Mouse (Mus musculus) liver, adult 2 months (tissue): ENCODE results near the gene Dpf3. TPM values are rescaled to one million over a fixed set of nuclear protein-coding genes. Genes with fewer than 3 reads are reported as not detected.

ENCODE experiments used
- DNase-seq: peaks from one replicate; pipeline ENCODE4 v3.0.0-alpha.2; 2011; ENCODE audit warnings: low read depth, low spot score; ENCODE audit errors: extremely low read depth
- H3K27ac ChIP-seq: fragments of 200-500 bp; replicated peaks from 2 replicates; pipeline ENCODE4 v1.5.1; 2012; ENCODE audit warnings: low read depth, mild to moderate bottlenecking, control low read depth, inconsistent platforms, low read length; ENCODE audit not compliant: insufficient read depth
- H3K27me3 ChIP-seq: fragments of 200-500 bp; 2 replicates; pipeline ENCODE4 v1.6.1; 2012; ENCODE audit warnings: mild to moderate bottlenecking, moderate library complexity, low read length, inconsistent platforms; ENCODE audit not compliant: control insufficient read depth, insufficient read depth
- H3K36me3 ChIP-seq: fragments of 200-500 bp; 2 replicates; pipeline ENCODE4 v1.6.1; 2012; ENCODE audit warnings: low read length, inconsistent platforms; ENCODE audit not compliant: control insufficient read depth, insufficient read depth
- H3K4me1 ChIP-seq: fragments of 200-500 bp; 2 replicates; pipeline ENCODE4 v1.6.1; 2011; ENCODE audit warnings: low read length; ENCODE audit not compliant: control insufficient read depth, insufficient read depth
- H3K4me3 ChIP-seq: fragments of 200-500 bp; 2 replicates; pipeline ENCODE4 v1.5.1; 2011; ENCODE audit warnings: low read depth, mild to moderate bottlenecking, control low read depth, low read length, moderate library complexity; ENCODE audit not compliant: insufficient read depth
- H3K79me2 ChIP-seq: fragments of 200-500 bp; 2 replicates; pipeline ENCODE4 v1.6.1; 2012; ENCODE audit warnings: inconsistent platforms, mild to moderate bottlenecking, low read length, moderate library complexity; ENCODE audit not compliant: control insufficient read depth, insufficient read depth
- H3K9ac ChIP-seq: fragments of 200-500 bp; 2 replicates; pipeline ENCODE4 v1.6.1; 2012; ENCODE audit warnings: low read depth, mild to moderate bottlenecking, control low read depth, inconsistent platforms, low read length
- CTCF ChIP-seq: fragments of 200-500 bp; IDR thresholded peaks from 2 replicates; pipeline ENCODE4 v1.5.1; 2011; ENCODE audit warnings: low read depth, low read length, control low read depth
- POLR2A ChIP-seq: fragments of 200-500 bp; IDR thresholded peaks from 2 replicates; pipeline ENCODE4 v1.6.1; 2011; ENCODE audit warnings: low read length, control low read depth; ENCODE audit not compliant: insufficient read depth; ENCODE audit errors: extremely low read depth
- whole genome bisulfite sequencing: fragments of 180-500 bp; shearing (Covaris S2); methylation state at CpG from one replicate; pipeline ENCODE4 v1.1.7; 2018; 5-methylcytosine and 5-hydroxymethylcytosine counted together
- polyA plus RNA-seq: library from polyadenylated mRNA; depleted of rRNA; stranded (reverse); fragments of >200 nt; gene quantifications from 2 replicates; pipeline ENCODE4 v1.2.3, GENCODE M21; 2012
- total RNA-seq: library from RNA; depleted of rRNA; stranded (reverse); fragments of >200 nt; gene quantifications from 2 replicates; pipeline ENCODE4 v1.2.3, GENCODE M21; 2014

Dpf3 gene
- total and polyA plus RNA-seq, 2 experiments, result 1.6 to 2.4 TPM

DNA sequence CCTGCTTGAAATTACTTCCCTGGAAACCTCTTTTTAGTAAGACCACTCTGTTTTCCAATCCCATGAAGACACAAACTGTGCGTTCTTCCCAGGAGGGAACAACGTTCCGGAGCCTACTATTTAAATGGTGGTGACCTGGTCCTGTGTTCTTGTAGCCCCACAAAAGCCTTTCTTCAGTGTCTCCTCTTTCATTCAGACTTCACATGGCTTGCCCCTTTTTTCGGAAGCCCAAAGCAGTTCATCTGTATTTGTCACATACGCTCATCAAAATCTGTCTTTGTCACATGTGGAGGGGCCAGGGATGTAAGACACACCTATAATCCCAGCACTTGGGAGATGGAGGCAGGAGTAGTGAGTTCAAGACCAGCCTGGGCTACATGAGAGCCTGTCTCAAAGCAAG lies 73.8 kb downstream of the Dpf3 start:
- Histone ChIP-seq H3K9ac (no peak overlapping the region), H3K4me3 (no peak overlapping the region), H3K27ac (no peak overlapping the region), H3K36me3 (no peaks in the 10 kb centered on the region), H3K27me3 (no peaks in the 10 kb centered on the region), H3K79me2 (peaks cover 2% of the 10 kb centered on the region; the same call in 1 of the 2 replicates), H3K4me1 (peaks cover 7% of the 10 kb centered on the region; the same call in 1 of the 2 replicates)
- no peak for DNase-seq
- TF ChIP-seq CTCF, result no peak
- no peak for TF ChIP-seq POLR2A
- 93% methylated on average over 5 of the region's 5 CpGs for WGBS

DNA sequence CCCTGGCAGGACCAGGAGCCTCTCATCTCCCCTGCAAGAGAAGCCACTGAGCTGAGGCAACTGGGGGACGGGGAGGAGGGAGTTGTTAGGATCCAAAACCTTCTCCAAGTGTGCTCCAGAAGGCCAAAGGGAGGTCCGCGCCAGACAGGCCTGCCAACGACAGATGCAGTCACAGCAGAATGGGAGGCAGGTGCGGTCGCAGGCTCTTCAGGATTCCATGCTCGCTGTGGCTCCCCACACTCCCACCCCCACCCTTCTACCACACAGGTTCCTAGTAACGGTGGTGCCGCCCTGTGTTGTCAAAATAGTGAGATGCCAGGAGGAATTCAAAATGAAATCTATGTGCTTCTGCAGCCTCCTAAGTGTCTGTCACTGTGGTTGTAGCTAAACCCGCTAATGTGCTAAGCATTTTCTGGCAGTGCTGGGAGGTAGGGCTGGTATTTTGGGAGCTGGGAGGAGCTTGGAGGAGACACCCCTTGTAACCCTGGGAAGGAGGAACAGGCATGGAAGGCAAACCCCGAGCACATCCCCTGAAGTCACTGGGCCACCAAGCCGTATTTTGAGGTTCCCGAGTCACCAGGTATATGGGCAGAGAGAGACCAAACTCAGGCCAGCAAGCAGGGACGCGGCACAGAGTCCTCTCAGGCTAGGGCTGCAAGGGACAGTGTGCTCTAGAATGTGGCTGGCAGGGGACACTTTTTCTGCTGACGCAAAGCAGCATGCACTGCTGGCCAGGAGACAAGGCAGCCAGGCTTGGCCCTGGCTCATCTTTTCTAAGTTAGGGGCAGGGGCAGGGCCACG lies 75.6 kb downstream of the Dpf3 start:
- TF ChIP-seq CTCF (no peak), POLR2A (no peak)
- H3K4me1 ChIP-seq, result peaks cover 7% of the 10 kb centered on the region; the same call in 1 of the 2 replicates
- peak; percentile 87 for DNase-seq
- H3K27me3 ChIP-seq, result no peaks in the 10 kb centered on the region
- no peak overlapping the region for H3K27ac ChIP-seq
- H3K9ac ChIP-seq, result peak overlapping the region; percentile 39; the same call in 1 of the 2 replicates
- H3K36me3 ChIP-seq, result no peaks in the 10 kb centered on the region
- H3K79me2 ChIP-seq, result 0 out of 2 replicates have a peak, but pooled peaks cover 2% of the 10 kb centered on the region
- 35% methylated on average over 17 of the region's 17 CpGs for WGBS
- H3K4me3 ChIP-seq, result 0 out of 2 replicates have a peak overlapping the region, but pooled peaks have one; percentile 18

DNA sequence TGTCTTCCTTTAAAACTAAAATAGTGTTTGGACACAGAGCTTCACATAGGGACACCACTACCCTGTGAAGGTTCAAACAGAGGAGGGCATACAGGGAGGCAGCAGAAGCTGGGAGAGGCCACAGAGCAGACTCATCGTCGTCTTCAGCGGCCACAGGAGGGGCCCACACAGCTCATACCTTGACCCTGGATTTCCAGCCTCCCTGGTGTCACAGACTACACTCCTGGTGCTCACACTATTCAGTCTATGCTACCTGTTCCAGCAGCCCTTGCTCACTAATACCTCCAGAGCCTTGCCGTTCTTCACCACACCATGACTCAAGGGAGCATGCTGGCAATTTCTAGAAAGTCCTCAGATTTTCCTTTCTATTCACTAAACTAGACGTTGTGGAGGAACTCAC lies 76.5 kb downstream of the Dpf3 start:
- H3K27ac ChIP-seq, result no peak overlapping the region
- no peak for DNase-seq
- no peak for TF ChIP-seq CTCF
- H3K27me3 ChIP-seq, result no peaks in the 10 kb centered on the region
- no peak overlapping the region for H3K9ac ChIP-seq
- 0 out of 2 replicates have a peak, but pooled peaks cover 2% of the 10 kb centered on the region for H3K79me2 ChIP-seq
- whole genome bisulfite sequencing, result 85% methylated on average over 5 of the region's 5 CpGs
- no peaks in the 10 kb centered on the region for H3K36me3 ChIP-seq
- H3K4me1 ChIP-seq, result peaks cover 11% of the 10 kb centered on the region; the same call in 1 of the 2 replicates
- no peak overlapping the region for H3K4me3 ChIP-seq

DNA sequence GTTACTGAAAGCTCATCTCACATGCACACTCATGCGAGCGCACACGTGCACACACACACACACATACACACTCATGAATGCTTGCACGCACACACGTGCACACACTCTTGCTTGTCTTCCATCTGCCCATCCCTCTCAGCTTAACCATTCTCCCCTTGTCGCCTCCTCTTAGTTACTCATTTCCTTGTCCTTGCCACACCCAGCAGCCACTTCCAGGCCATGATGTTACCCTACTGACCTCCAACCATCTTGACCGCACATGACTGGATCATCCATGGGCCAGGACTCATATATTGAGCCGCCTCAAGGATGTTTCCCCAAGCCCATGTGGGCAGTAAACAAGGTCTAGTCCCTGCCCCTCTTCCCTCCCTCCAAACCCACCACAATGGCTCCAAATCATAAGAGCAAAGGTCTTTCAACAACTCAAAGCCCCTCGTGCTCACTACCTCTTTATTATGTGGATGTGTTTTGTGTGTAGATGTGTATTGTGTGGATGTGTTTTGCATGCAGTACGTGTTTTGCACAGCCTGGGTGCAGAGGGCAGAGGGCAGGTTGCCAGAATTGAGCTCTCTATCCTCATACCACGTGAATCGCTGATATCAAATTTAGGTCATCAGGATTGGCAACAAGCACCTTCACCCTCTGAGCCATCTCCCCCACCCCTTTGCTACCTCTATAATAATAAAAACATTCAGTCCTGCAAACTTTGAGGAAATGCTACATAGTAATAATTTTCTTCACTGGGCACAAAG lies 82.0 kb downstream of the Dpf3 start:
- H3K27ac ChIP-seq, result no peak overlapping the region; the same call in 1 of the 2 replicates
- no peak overlapping the region for H3K9ac ChIP-seq
- H3K36me3 ChIP-seq, result no peaks in the 10 kb centered on the region
- H3K4me3 ChIP-seq, result no peak overlapping the region
- no peaks in the 10 kb centered on the region for H3K27me3 ChIP-seq
- peaks cover 14% of the 10 kb centered on the region for H3K4me1 ChIP-seq
- TF ChIP-seq POLR2A, result no peak
- no peak for TF ChIP-seq CTCF
- no peaks in the 10 kb centered on the region; the same call in 1 of the 2 replicates for H3K79me2 ChIP-seq
- 49% methylated on average over 12 of the region's 12 CpGs for WGBS
- peak; percentile 92 for DNase-seq

DNA sequence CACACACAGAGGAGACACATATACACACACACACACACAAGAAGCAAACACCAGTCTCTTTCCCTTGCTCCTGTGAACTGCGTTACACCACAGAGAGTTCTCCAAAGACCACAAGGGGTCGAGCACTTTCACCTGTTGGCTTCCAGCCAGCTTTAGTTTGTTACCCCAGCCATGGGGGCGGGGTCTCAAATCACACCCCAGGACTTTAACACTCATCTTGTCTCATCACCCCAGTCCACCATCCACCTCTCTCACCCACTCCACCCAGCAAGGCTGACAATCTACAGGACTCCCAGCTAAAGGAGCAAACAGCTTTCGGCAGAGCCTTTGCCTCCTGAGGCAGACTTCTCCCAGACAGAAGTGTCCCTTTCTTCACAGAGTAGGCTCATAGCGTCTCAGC lies 85.2 kb downstream of the Dpf3 start:
- H3K4me1 ChIP-seq, result peaks cover 14% of the 10 kb centered on the region
- WGBS, result 69% methylated on average over 5 of the region's 5 CpGs
- no peaks in the 10 kb centered on the region; the same call in 1 of the 2 replicates for H3K79me2 ChIP-seq
- H3K27me3 ChIP-seq, result no peaks in the 10 kb centered on the region
- H3K4me3 ChIP-seq, result no peak overlapping the region
- no peaks in the 10 kb centered on the region for H3K36me3 ChIP-seq
- DNase-seq, result no peak
- H3K9ac ChIP-seq, result no peak overlapping the region
- TF ChIP-seq POLR2A, result no peak
- TF ChIP-seq CTCF, result no peak
- no peak overlapping the region for H3K27ac ChIP-seq
